Mouse (Mus musculus) liver, embryonic 14.5 days (tissue): Measurements from ENCODE around the gene Prkag1. TPM values are rescaled to one million over a fixed set of nuclear protein-coding genes. Genes with fewer than 3 reads are reported as not detected.

Experiments used
- ATAC-seq: fragments of 200-750 bp; cut with Nextera tagmentation; 2 replicates; pipeline ENCODE4 v1.8.0; 2017; ENCODE audit warnings: moderate number of reproducible peaks, mild to moderate bottlenecking, moderate library complexity; ENCODE audit not compliant: insufficient read depth
- DNase-seq, 3 experiments: peaks; one replicate each; pipeline ENCODE4 v3.0.0-alpha.2; 2012 to 2013; ENCODE audit warnings: low read depth in 3 of 3, low spot score in 3 of 3
- H3K27ac ChIP-seq: fragments of 300-500 bp; sonication (generic); 2 replicates; pipeline ENCODE4 v1.5.1; 2014; ENCODE audit warnings: moderate library complexity, mild to moderate bottlenecking, control low read depth, inconsistent platforms
- H3K27me3 ChIP-seq: fragments of 300-500 bp; sonication (generic); 2 replicates; pipeline ENCODE4 v1.6.1; 2014; ENCODE audit warnings: mild to moderate bottlenecking, low read length, moderate library complexity; ENCODE audit not compliant: control insufficient read depth, insufficient read depth
- H3K36me3 ChIP-seq: fragments of 300-500 bp; sonication (generic); replicated peaks from 2 replicates; pipeline ENCODE4 v1.6.1; 2014; ENCODE audit warnings: low read depth; ENCODE audit not compliant: control insufficient read depth, insufficient read depth
- H3K4me1 ChIP-seq, 2 experiments: fragments of 200-500 bp in 1 of 2; fragments of 300-500 bp in 1 of 2; sonication (generic) in 1 of 2; replicated peaks; 2 replicates each; pipeline ENCODE4 v1.6.1; 2012 to 2014; ENCODE audit warnings: antibody characterized with exemption in 1 of 2, inconsistent platforms in 1 of 2, low read length in 1 of 2; ENCODE audit not compliant: control insufficient read depth in 2 of 2, insufficient read depth in 2 of 2
- H3K4me2 ChIP-seq: fragments of 300-500 bp; sonication (generic); 2 replicates; pipeline ENCODE4 v1.6.1; 2014; ENCODE audit warnings: low read depth, mild to moderate bottlenecking, control low read depth, moderate library complexity
- H3K4me3 ChIP-seq, 2 experiments: fragments of 200-500 bp in 1 of 2; fragments of 300-500 bp in 1 of 2; sonication (generic) in 1 of 2; 2 replicates each; pipeline ENCODE4 v1.5.1; 2012 to 2014; ENCODE audit warnings: low read depth in 2 of 2, low read length in 2 of 2, mild to moderate bottlenecking in 2 of 2, control low read depth in 1 of 2, inconsistent platforms in 1 of 2, moderate library complexity in 1 of 2; ENCODE audit not compliant: insufficient read depth in 1 of 2
- H3K9ac ChIP-seq: fragments of 300-500 bp; sonication (generic); replicated peaks from 2 replicates; pipeline ENCODE4 v1.6.1; 2014; ENCODE audit warnings: mild to moderate bottlenecking, control low read depth, moderate library complexity
- H3K9me3 ChIP-seq: fragments of 300-500 bp; sonication (generic); 2 replicates; pipeline ENCODE4 v1.6.1; 2016; ENCODE audit warnings: low read length, mixed read lengths; ENCODE audit not compliant: control insufficient read depth
- CTCF ChIP-seq: IDR thresholded peaks from 2 replicates; pipeline ENCODE4 v1.5.1; 2016; ENCODE audit warnings: antibody characterized with exemption, low read depth, control low read depth
- EP300 ChIP-seq: IDR thresholded peaks from 2 replicates; pipeline ENCODE4 v1.6.1; 2016; ENCODE audit warnings: antibody characterized with exemption, low read depth
- WGBS: fragments of 180-500 bp; shearing (Covaris S2); extraction: QIAGEN DNeasy Blood & Tissue Kit; methylation state at CpG from one replicate; pipeline ENCODE4 v1.1.7; 2014; ENCODE audit not compliant: insufficient replicate concordance; 5-methylcytosine and 5-hydroxymethylcytosine counted together
- polyA plus RNA-seq, 2 experiments: library from polyadenylated mRNA; depleted of rRNA in 1 of 2; stranded (reverse) in 1 of 2; unstranded in 1 of 2; fragments of >200 nt; fragmentation: Nextera tagmentation in 1 of 2; extraction: Ambion mirVana in 1 of 2; gene quantifications; 2 replicates each; pipeline versions ENCODE4 v1.2.1 to v1.2.3; 2012 to 2014

The Prkag1 gene
- polyA plus RNA-seq, 2 experiments = 77.4 to 78.3 TPM

DNA sequence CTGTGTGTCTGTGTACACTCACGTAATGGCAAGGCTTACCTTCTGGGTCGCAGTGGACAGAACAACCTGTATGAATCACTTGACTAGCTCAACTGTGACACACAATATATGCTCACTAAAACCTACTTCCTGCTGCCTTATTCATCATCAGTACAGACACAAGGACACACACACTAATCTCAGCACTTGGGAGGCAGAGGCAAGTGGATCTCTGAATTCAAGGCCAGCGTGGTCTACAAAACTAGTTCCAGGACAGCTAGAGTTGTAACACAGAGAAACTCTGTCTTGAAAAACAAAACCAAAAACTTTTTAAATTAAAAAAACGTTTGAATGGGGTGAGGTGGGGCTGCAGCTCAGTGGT, 6.4 kb upstream of the Prkag1 start:
- Histone ChIP-seq H3K9ac (peak overlapping the region; percentile 44), H3K27me3 (no peaks in the 10 kb centered on the region), H3K4me2 (peak overlapping the region; percentile 53), H3K36me3 (peaks cover 78% of the 10 kb centered on the region), H3K4me1 (peaks cover 27 to 31% of the 10 kb centered on the region in 2 experiments), H3K4me3 (0 out of 4 replicates have a peak overlapping the region, but pooled peaks of 1 of the 2 experiments have one; percentile 11), H3K9me3 (no peaks in the 10 kb centered on the region), H3K27ac (peak overlapping the region; percentile 92)
- DNase-seq (no peak), ATAC-seq (peak; percentile 55)
- WGBS = 49% methylated on average over 4 of the region's 4 CpGs
- TF ChIP-seq CTCF (no peak), EP300 (no peak)

DNA sequence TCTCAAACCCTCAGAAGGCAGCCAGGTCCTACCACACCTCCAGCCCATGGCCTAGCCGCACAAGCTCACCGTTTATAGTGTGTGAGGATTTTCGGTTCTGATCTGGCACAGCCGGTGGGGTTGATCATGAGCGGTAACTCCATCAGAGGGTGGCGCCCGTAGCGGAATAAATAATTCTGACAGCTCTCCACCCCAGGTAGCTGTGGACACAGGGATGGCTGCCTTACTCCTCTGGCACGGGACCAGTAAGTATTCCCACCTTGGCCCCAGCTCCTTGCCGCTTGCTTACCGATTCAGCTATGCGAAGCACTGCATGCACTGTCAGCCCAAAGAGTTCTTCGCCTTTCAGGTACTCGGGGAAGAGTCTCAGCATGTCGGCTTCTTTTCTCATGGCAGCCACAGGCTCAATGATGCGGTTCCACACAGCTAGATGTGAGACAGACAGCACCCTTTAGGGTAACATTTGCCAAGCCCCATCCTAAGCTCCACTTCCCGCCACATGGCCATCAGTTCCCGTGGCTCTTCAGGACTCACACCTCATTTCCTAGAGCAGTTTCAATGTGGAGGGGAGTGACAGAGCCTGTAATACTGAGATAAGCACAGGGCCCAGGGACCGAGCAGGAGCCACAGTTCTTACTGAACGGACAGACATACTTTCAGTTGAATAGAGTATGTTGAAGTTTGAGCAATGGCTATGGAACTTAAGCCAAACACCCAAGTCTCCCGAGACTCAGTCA, 5.9 kb upstream of the Prkag1 start:
- DNase-seq (peak; percentile 73 to 79 (median 74)), ATAC-seq (peak; percentile 89)
- Histone ChIP-seq H3K27ac (peak overlapping the region; percentile 92), H3K4me2 (peak overlapping the region; percentile 53), H3K4me3 (peak overlapping the region; percentile 10 to 20; a peak in 3 of 4 replicates), H3K27me3 (no peaks in the 10 kb centered on the region), H3K9me3 (no peaks in the 10 kb centered on the region), H3K9ac (peak overlapping the region; percentile 44), H3K4me1 (peaks cover 31 to 36% of the 10 kb centered on the region in 2 experiments), H3K36me3 (peaks cover 73% of the 10 kb centered on the region)
- TF ChIP-seq EP300 (peak; percentile 83), CTCF (no peak)
- 61% methylated on average over 21 of the region's 21 CpGs for WGBS

DNA sequence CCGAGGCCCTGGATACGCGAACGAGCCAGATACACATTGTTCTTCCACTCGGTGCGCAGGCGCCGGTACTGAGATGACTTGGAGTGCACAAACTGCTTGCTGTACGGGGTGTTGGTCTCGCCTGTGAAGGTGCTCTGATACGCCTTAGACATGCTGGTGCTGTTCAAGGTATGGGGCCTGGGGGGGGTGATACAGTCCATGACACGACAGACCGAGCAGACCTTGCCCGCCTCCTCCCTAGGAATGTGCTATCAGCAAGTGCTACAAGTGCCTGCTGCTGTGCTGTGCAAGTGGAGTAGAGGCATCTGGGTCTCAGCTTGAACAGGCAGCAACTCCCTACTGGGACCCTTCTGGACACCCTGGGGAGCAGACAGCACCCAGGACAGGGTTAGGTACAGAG, 4.0 kb upstream of the Prkag1 start:
- 85% methylated on average over 14 of the region's 14 CpGs for WGBS
- Histone ChIP-seq H3K27me3 (no peaks in the 10 kb centered on the region), H3K4me3 (no peak overlapping the region), H3K4me2 (no peak overlapping the region), H3K9ac (no peak overlapping the region), H3K36me3 (peaks cover 56% of the 10 kb centered on the region), H3K9me3 (no peaks in the 10 kb centered on the region), H3K27ac (no peak overlapping the region; the same call in none of the 2 replicates), H3K4me1 (peaks cover 37 to 41% of the 10 kb centered on the region in 2 experiments)
- no peak for ATAC-seq
- no peak for DNase-seq
- no peak for TF ChIP-seq EP300
- no peak for TF ChIP-seq CTCF

DNA sequence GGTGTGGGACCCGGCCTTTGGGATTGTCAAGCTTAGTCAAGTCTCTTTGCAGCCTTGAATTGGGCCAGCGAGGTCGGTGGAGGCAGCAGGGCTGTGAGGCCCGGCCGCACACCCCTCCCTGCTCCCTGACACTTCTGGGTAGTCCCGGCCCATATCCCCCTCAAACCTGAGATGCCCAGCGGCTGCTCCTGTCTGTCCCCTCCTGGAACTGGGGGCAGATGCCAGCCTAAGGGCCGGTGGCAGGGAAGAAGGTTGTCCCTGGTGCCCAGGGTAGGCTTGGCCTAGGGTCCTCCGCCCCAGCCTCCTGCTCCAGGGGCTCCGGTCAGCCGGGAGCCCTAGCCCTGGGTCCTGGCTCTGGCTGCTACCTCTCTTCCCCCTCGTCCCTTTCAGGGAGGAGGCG, 2.7 kb upstream of the Prkag1 start:
- TF ChIP-seq EP300 (no peak), CTCF (no peak)
- Histone ChIP-seq H3K4me2 (no peak overlapping the region), H3K36me3 (peaks cover 44% of the 10 kb centered on the region), H3K4me3 (no peak overlapping the region), H3K9ac (no peak overlapping the region), H3K9me3 (no peaks in the 10 kb centered on the region), H3K27me3 (no peaks in the 10 kb centered on the region), H3K4me1 (peaks cover 46 to 51% of the 10 kb centered on the region in 2 experiments), H3K27ac (no peak overlapping the region)
- 84% methylated on average over 13 of the region's 13 CpGs for WGBS
- ATAC-seq (no peak), DNase-seq (no peak)

DNA sequence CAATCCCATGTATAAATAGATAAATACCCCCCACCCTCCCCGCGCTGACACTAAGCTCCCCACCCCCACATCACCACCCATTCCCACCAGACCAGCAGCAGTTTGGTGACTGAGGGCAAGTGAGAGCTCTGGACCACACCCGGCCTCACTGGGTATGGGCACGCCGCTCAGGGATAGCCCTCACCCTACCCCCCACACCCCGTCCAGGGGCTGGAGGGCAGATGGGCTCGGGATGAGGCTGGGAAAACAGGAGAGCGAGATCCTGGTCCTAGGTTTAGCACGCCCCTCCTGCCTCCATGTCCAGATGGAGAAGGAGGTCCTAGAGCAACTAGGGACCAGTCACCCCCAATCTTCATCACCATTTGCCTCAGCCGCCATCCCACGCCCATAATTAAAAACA, 2.0 kb upstream of the Prkag1 start:
- peaks cover 49 to 52% of the 10 kb centered on the region in 2 experiments for H3K4me1 ChIP-seq
- peak overlapping the region; percentile 96 for H3K9ac ChIP-seq
- peak overlapping the region; percentile 79 for H3K27ac ChIP-seq
- 60% methylated on average over 11 of the region's 11 CpGs for WGBS
- no peak for DNase-seq
- no peak for ATAC-seq
- no peak for TF ChIP-seq CTCF
- no peak for TF ChIP-seq EP300
- H3K4me3 ChIP-seq = no peak overlapping the region
- no peaks in the 10 kb centered on the region for H3K27me3 ChIP-seq
- H3K9me3 ChIP-seq = no peaks in the 10 kb centered on the region
- H3K4me2 ChIP-seq = peak overlapping the region; percentile 84
- H3K36me3 ChIP-seq = peaks cover 41% of the 10 kb centered on the region
